Mouse (Mus musculus): ENCODE measurements at regions not wholly inside any gene's neighbourhood (a gene's known extent, or its start where the extent isn't known, plus 50 kb on each side); places are given as distances from the start of the nearest gene placed in this dataset.

- DNase-seq, result no peak
Measured at GRCm38 (mm10) chr2:166227496-166227895, 72.0 kb upstream of the Sulf2 start.

- DNase-seq, result no peak
Measured at GRCm38 (mm10) chr2:166226929-166227328, 71.5 kb upstream of the Sulf2 start.

GRCm38 (mm10) chr2:166226331-166226730 lies 70.9 kb upstream of the Sulf2 start:
- DNase-seq, result no peak

- no peak for DNase-seq
Measured at GRCm38 (mm10) chr2:166225354-166225753, 69.9 kb upstream of the Sulf2 start.

GRCm38 (mm10) chr2:166218783-166219182 lies 63.3 kb upstream of the Sulf2 start:
- DNase-seq, result no peak

- no peak for DNase-seq
Measured at GRCm38 (mm10) chr2:166216512-166216865, 61.0 kb upstream of the Sulf2 start.

GRCm38 (mm10) chr2:166215610-166216511 lies 60.4 kb upstream of the Sulf2 start:
- DNase-seq, result peak; percentile 79

- no peak for DNase-seq
Measured at GRCm38 (mm10) chr2:166215191-166215590, 59.7 kb upstream of the Sulf2 start.

GRCm38 (mm10) chr2:166207145-166207508 lies 51.7 kb upstream of the Sulf2 start:
- no peak for DNase-seq

- DNase-seq, result no peak
Measured at GRCm38 (mm10) chr2:166206396-166207144, 51.1 kb upstream of the Sulf2 start.
